Mouse (Mus musculus) spleen, adult 10 weeks (tissue): ENCODE results near the gene Il13ra2. TPM values are rescaled to one million over a fixed set of nuclear protein-coding genes. Genes with fewer than 3 reads are reported as not detected.

Experiments
- polyA plus RNA-seq: library from polyadenylated mRNA; stranded (reverse); fragments of 350-450 nt; fragmentation: Illumina TruSeq; extraction: RNeasy Lipid Tissue Mini Kit (QIAGEN cat#74804); gene quantifications from one replicate; pipeline ENCODE4 v1.2.3, GENCODE M21; 2015; ENCODE audit warnings: low replicate concordance; ENCODE audit not compliant: insufficient read depth

The Il13ra2 gene
- 3.2 TPM for polyA plus RNA-seq

DNA sequence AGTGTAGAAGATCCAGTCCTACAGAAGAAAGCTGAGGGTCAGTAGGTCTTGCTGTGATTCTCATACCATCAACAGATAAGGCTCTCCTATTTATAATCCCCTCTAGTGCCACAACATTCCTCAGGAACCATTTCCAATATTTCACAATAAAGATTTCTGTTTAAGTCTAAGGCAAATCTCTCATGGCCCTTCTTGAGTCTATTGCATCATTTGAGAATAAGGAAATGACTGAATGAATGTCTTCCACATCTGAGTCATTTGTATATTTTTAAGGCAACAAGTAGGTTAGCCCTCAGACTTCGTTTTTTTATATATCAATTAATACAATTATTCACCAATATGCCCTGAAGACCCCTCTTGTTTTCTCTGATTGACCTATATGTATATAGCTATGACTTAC lies at the start of gene Il13ra2:
Gene Il13ra2, minus strand, starts transcription at position 64 of the 400 bp plus-strand sequence.

DNA sequence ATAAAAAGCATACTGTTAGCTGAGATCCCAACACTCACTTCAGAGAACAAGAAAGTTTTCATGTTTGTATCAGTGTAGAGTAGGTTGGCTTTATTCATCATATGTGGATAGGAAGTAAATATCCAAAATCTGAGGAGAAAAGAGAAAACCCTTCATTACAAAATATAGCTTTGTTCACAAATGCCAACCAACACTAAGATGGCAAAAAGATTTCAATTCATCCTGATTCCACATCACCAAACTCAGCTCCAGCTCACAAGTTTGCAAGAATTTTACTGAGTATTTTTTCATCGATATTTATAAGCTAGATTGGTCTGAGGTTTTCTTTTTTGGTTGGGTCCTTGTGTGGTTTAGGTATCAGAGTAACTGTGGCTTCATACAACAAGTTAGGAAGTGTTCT lies 24.6 kb upstream of the Il13ra2 start, which contains the start of gene Vmn1r239-ps:
Gene Vmn1r239-ps, minus strand, starts transcription at position 101 of the 400 bp plus-strand sequence.

Other genes starting within 250 kb of the Il13ra2 start
- gene Vmn1r239-ps, start 24.5 kb upstream of the Il13ra2 start, polyA plus RNA-seq: not detected
- 1.9 TPM for gene Lrch2, start 124.9 kb upstream of the Il13ra2 start, polyA plus RNA-seq